Mouse (Mus musculus): ENCODE data around the gene Gm45785. TPM values are rescaled to one million over a fixed set of nuclear protein-coding genes. Genes with fewer than 3 reads are reported as not detected.

The Gm45785 gene
- total RNA-seq, 1 experiment from 2014 or later = 1.5 TPM

GRCm38 (mm10) chr7:140857550-140858505, 1.7 kb upstream of the Gm45785 start, which contains the start of gene Bet1l:
Gene Bet1l (minus strand): TSS chr7:140857577.
- DNase-seq = no peak

GRCm38 (mm10) chr7:140856785-140857549, 836 bp upstream of the Gm45785 start, which contains the start of gene Ric8a:
Gene Ric8a (plus strand): TSS chr7:140856957.
- peak; percentile 92 for DNase-seq

- DNase-seq = no peak
Measured at GRCm38 (mm10) chr7:140855181-140855580, 950 bp downstream of the Gm45785 start.

DNA sequence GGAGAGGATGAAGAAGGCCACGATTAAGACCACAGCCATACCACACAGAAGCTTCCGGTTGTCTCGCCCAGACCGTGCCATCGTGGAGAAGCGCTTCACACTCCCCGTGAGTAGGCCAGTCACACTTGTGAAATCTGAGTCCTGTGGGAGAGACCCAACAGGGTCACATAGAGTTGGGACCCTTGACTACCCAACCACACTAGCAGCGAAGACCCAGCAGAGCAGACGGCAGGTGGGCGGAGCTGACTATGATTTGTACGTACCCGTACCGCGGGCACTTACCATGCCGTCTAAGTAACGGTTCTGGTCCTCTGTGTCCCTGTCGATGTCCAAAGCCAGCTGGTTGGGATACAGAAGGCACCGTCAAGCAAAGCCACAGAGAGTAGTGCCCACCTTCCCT, 1.6 kb downstream of the Gm45785 start:
- DNase-seq = no peak

DNA sequence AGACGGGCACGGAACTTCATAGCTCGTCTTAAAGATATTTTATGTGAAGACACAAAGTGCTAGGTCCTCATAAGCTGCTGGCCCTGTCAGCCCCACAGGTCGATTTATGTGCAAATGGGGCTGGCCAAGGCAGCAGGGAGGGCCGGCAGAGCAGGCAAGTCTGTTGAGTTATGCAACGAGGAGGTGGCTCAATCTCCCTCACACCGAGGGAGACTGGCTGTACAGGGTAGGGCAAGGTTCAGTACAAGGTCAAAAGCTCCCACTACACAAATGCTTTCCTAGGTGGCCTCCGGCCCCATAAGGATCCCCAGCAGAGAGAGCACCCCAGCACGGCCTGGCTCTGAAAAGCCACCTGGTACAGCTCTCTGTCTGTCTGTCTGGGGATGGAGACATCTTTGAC, 2.7 kb downstream of the Gm45785 start:
- no peak for DNase-seq

DNA sequence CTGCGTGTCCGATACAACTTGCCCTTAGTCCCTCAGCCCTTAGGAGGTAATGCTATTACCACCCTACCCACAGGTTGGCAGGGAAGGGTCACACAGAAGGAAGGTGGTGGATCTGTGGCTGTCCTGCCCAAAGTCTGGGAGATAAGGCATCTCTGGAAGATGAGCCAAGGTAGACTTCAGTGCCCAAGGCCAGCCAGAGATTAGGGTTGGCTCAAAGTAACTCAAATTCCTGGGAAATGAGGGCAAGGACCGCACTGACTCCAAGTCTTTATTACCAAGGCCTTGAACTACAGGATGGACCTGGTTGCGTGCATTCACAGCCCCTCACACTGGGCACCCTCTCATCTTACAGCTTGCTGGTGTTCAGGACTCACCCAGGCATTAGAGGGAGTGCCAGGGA, 4.2 kb downstream of the Gm45785 start:
- DNase-seq = no peak

- no peak for DNase-seq
Measured at GRCm38 (mm10) chr7:140848591-140848990, 7.5 kb downstream of the Gm45785 start.

DNA sequence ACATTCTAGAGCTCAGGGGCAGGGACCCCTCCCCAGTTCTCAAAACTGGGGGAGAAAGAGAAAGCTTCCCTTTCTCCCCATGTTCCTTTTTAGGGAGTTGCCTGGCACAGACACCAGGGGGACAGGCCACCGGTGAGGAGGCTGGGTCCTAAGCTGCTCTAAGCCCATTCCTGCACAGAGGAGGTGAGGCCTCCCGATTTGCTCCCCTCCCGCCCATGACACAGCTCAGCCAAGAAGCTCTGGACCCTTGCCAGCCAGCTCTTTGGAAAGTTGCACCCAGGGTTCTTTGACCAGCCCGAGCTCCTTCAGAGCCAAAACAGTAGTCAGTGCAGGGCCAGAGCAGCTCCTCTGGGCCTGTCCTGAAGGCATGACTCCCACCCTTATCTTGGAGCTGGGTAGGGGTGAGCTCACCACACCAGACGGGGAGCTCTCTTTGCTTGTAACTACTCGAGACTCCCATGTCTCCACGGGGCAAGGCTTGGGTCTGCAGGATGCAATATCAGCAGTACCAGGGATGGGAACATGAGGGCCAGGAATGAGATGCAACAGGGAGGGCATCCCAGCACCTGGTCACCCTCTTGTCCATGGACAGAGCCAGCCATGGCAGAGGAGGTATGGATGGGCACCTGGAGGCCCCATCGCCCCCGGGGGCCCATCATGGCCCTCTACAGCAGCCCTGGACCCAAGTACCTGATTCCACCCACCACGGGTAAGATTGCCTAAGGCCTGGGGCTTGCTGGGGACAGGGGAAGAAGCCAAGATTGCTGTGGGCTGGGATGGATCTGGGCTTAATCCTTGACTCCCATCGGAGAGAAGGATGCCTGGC, 8.2 kb downstream of the Gm45785 start, which contains the start of gene Odf3:
Odf3 (plus strand) TSS at position 51 of the 826 bp plus-strand sequence.
- peak; percentile 86 for DNase-seq

- DNase-seq = no peak
Measured at GRCm38 (mm10) chr7:140846676-140847075, 9.5 kb downstream of the Gm45785 start.

DNA sequence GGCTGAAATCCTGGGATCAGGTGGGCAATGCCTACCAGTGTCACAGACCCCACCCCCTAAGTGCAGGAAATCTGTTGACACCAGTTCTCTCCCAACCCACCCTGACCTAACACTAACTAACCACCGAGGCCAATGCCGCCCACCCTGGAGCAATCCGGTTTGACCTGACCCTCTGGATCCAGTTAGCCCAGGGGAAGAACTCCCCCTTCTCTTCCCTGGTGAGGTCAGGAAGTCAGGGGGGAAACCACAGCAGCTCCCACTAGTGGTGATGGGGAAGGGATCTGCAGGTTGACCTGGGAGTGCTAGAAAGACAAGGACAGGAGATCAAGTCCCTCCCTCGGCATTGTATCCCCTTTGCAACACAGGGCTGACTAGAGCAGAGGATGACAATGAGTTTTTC, 10.4 kb downstream of the Gm45785 start:
- no peak for DNase-seq

GRCm38 (mm10) chr7:140844905-140845665, 11.0 kb downstream of the Gm45785 start, which contains the start of gene Scgb1c1:
Gene Scgb1c1 (plus strand): TSS chr7:140845547.
- DNase-seq = peak; percentile 93

GRCm38 (mm10) chr7:140843806-140844205, 12.3 kb downstream of the Gm45785 start:
- DNase-seq = no peak

DNA sequence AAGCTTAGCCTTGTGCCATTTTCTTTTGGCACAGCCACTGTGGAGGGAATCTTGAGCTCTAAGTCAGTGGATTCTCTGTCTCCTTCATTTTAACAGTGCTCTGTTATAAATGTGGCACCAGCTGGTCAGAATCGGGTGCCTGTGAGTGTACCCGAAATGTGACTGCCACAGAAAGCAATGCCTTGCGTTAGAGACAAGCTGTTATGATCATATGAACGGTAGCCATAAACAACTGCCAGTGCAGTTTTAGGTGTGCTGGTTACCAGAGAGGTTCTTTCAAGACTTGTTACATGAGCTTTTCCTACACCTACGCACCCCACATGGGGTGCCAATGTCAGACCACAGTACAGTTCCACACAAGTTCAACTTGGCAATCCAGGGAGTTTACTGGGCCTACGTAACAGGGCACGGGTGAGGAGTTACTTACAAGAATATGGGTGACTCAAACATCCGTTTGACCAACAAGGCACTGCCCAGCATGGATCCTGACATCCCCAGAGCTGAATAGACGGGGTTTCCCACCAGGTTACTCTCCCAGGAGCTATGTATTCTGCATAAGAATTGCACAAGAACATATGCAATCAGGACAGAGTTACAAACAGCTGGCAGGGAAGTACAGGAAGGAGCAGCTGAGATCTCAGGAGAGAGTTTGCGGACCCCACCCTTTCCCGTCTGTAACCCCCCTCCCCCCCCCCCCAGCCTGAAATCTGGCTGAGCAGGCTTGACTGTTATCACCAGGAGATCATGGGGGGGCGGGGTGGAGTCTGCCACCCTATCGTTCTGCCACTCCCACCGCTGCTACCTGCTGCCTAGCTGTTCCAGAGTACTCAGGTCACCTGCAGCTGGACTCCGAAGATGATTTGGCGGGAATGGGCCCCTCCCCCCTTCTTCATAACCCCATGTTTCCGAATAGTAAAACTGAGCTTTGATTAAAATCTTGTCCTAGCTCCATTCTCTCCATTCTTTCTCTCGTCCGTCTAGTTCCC, 15.1 kb downstream of the Gm45785 start:
- no peak for DNase-seq

- DNase-seq = no peak
Measured at GRCm38 (mm10) chr7:140839556-140839955, 16.6 kb downstream of the Gm45785 start.

DNA sequence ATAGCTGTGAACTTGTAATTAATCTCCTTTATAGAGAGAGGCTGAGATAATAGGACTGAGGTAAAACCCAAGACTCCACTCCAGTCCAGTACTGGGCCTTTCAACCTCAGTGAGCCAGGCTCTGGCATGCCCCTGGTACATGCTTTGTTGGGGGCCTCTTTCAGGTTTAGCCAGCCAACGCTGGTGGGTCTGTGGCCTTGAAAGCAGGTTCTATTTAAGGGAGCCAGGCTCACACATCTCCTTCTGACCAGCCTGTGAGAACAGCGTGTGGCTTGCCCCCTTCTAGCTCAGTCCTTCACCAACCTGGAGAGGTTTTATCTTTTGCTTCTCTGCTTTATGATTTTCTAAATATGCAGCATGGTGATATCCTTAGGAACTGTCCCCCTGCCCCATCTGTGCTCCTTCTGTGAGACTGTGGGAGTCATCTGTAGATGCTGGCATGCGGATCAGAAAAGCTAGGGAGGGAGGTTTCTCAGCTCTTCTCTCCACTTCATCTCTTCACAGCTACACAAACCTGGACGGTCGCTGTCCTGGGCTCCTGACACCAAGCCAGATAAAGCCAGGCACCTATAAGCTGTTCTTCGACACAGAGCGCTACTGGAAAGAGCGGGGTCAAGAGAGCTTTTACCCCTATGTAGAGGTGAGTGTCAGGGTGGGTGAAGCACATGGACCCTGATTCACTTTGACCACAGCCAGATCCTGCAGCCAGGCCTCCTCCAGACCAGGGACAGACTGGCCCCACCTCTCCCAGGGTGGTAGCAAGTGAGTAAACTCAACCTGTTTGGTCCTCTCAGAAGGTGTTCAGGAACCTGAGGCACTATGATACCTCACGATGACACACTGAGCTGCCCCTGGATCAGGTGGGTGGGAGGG, 19.7 kb downstream of the Gm45785 start:
- no peak for DNase-seq

GRCm38 (mm10) chr7:140835758-140836087, 20.4 kb downstream of the Gm45785 start:
- no peak for DNase-seq

GRCm38 (mm10) chr7:140834968-140835757, 21.0 kb downstream of the Gm45785 start, which contains the start of gene Urah:
Gene Urah (plus strand): TSS chr7:140835018.
- DNase-seq = peak; percentile 51

DNA sequence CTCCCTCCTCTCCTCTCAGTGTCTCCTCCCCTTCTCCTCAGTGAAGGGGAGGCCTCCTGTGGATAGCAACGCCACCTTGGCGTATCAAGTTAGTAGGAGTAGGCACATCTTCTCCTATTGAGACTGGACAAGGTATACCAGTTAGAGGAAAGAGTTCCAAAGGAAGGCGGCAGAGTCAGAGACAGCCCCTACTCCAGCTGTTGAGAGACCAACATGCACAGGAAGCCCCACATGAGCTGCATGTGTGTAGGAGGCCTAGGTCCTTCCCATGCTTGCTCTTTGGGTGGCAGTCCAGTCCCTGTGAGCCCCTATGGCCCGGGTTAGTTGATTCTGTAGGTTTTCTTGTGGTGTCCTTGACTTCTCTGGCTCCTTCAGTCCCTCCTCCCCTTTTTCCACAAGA, 22.8 kb downstream of the Gm45785 start:
- DNase-seq = no peak

Measured in adrenal gland, postnatal 25 days (tissue).